Mouse (Mus musculus) ES-E14 (cell line): ENCODE data around the gene Slc2a9.

Source experiments
- CHD2 ChIP-seq: IDR thresholded peaks from 2 replicates; pipeline ENCODE4 v1.6.1; 2014; ENCODE audit warnings: mild to moderate bottlenecking, low read depth, low read length, inconsistent platforms
- HCFC1 ChIP-seq: IDR thresholded peaks from 2 replicates; pipeline ENCODE4 v1.6.1; 2012; ENCODE audit warnings: low read length, inconsistent platforms, borderline replicate concordance; ENCODE audit not compliant: insufficient read depth
- MAFK ChIP-seq: IDR thresholded peaks from 2 replicates; pipeline ENCODE4 v1.6.1; 2014; ENCODE audit warnings: mild to moderate bottlenecking, low read depth, low read length, inconsistent platforms; ENCODE audit not compliant: insufficient read depth
- ZC3H11A ChIP-seq: IDR thresholded peaks from 2 replicates; pipeline ENCODE4 v1.6.1; 2012; ENCODE audit warnings: low read depth, mild to moderate bottlenecking, inconsistent platforms, low read length, borderline replicate concordance
- ZNF384 ChIP-seq: IDR thresholded peaks from 2 replicates; pipeline ENCODE4 v1.6.1; 2012; ENCODE audit warnings: low read depth, low read length, inconsistent platforms

- TF ChIP-seq CHD2 = no peak
- no peak for TF ChIP-seq HCFC1
- TF ChIP-seq MAFK = no peak
- TF ChIP-seq ZC3H11A = no peak
- TF ChIP-seq ZNF384 = no peak
Measured at GRCm38 (mm10) chr5:38425569-38425968, 77.4 kb downstream of the Slc2a9 start.
